25 mouse cellular contexts compared by ENCODE assay signal in genomic region chr5:45790221-45790620, GRCm38 (mm10).
DNase-seq lines count a peak whose midpoint lies in the region; ATAC-seq lines count a peak whose summit lies in the region.
"Had no signal": no experiment of that assay in that cellular context is flagged by ENCODE, and none has a peak within 500 bp of the region (broad histone marks: within the 10 kb centered on the region; RNA-seq: fewer than 3 reads in every experiment).

No protein-coding gene starts in this region.

- H3K9me3 ChIP-seq in midbrain, embryonic 11.5 days (ENCODE audit: control insufficient read depth, low read length), result no peaks in the 10 kb centered on the region
- no peaks in the 10 kb centered on the region for H3K9me3 ChIP-seq in midbrain, embryonic 15.5 days
- H3K9me3 ChIP-seq: embryonic facial prominence, embryonic 13.5 days; embryonic facial prominence, embryonic 15.5 days; forebrain, embryonic 12.5 days; G1E had no signal

- no peak overlapping the region for H3K9ac ChIP-seq in midbrain, embryonic 11.5 days (ENCODE audit: low read length)
- no peak overlapping the region for H3K9ac ChIP-seq in midbrain, embryonic 15.5 days
- H3K9ac ChIP-seq: embryonic facial prominence, embryonic 13.5 days; embryonic facial prominence, embryonic 15.5 days; forebrain, embryonic 12.5 days had no signal

- no peaks in the 10 kb centered on the region for H3K36me3 ChIP-seq in midbrain, embryonic 11.5 days (ENCODE audit: control insufficient read depth, insufficient read depth, low read length)
- H3K36me3 ChIP-seq in midbrain, embryonic 15.5 days (replicated peaks), result no peaks in the 10 kb centered on the region
- H3K36me3 ChIP-seq: embryonic facial prominence, embryonic 13.5 days; embryonic facial prominence, embryonic 15.5 days had no signal

- 96% methylated on average over 4 of the region's 4 CpGs for WGBS in midbrain, embryonic 11.5 days
- WGBS in midbrain, embryonic 15.5 days, result 94% methylated on average over 4 of the region's 4 CpGs

- H3K4me1 ChIP-seq in midbrain, embryonic 11.5 days (ENCODE audit: control insufficient read depth, insufficient read depth, low read length), result no peaks in the 10 kb centered on the region
- H3K4me1 ChIP-seq in midbrain, embryonic 15.5 days, result no peaks in the 10 kb centered on the region
- H3K4me1 ChIP-seq: embryonic facial prominence, embryonic 13.5 days; embryonic facial prominence, embryonic 15.5 days; forebrain, embryonic 10.5 days; forebrain, embryonic 12.5 days had no signal

- no peak overlapping the region for H3K27ac ChIP-seq in midbrain, embryonic 11.5 days (ENCODE audit: low read depth, low read length)
- no peak overlapping the region for H3K27ac ChIP-seq in midbrain, embryonic 15.5 days
- H3K27ac ChIP-seq: embryonic facial prominence, embryonic 13.5 days; embryonic facial prominence, embryonic 15.5 days; forebrain, embryonic 10.5 days; forebrain, embryonic 12.5 days had no signal

- DNase-seq in midbrain, embryonic 11.5 days (ENCODE audit: low spot score, missing footprints), result peak; percentile 31
- no peak for DNase-seq in thymus, postnatal 4 days
- DNase-seq: adrenal gland, adult 2 months; adrenal gland, postnatal 10 days; adrenal gland, postnatal 25 days; B cell, adult 2 months; cerebellum, adult 11 months; cerebellum, adult 18-20 months; cerebellum, adult 8-10 months; cerebellum, adult 9-11 months; cerebellum, postnatal 14 days; cerebellum, postnatal 36 days; embryo, embryonic 11 days had no signal

- no peak overlapping the region for H3K4me3 ChIP-seq in midbrain, embryonic 11.5 days (ENCODE audit: low read depth, low read length)
- H3K4me3 ChIP-seq in midbrain, embryonic 15.5 days, result no peak overlapping the region
- H3K4me3 ChIP-seq: embryonic facial prominence, embryonic 13.5 days; embryonic facial prominence, embryonic 15.5 days; erythroblast, embryonic 14.5 days; forebrain, embryonic 10.5 days; forebrain, embryonic 12.5 days had no signal

- H3K4me2 ChIP-seq in midbrain, embryonic 11.5 days, result no peak overlapping the region
- H3K4me2 ChIP-seq in midbrain, embryonic 15.5 days, result no peak overlapping the region
- H3K4me2 ChIP-seq: embryonic facial prominence, embryonic 13.5 days; embryonic facial prominence, embryonic 15.5 days; forebrain, embryonic 12.5 days had no signal

- H3K27me3 ChIP-seq in midbrain, embryonic 11.5 days (ENCODE audit: control insufficient read depth, insufficient read depth, low read length), result no peaks in the 10 kb centered on the region
- H3K27me3 ChIP-seq in midbrain, embryonic 15.5 days (replicated peaks), result no peaks in the 10 kb centered on the region
- H3K27me3 ChIP-seq: embryonic facial prominence, embryonic 13.5 days; embryonic facial prominence, embryonic 15.5 days; forebrain, embryonic 12.5 days; Patski had no signal

- ATAC-seq in midbrain, embryonic 11.5 days (ENCODE audit: low FRiP score), result no peak
- ATAC-seq in midbrain, embryonic 15.5 days (replicated peaks), result no peak
- peak; percentile 59 for ATAC-seq in activated CD4-positive, CD25-positive, alpha-beta regulatory T cell, adult 4 months
- ATAC-seq in megakaryocyte progenitor cell, adult 5-6 weeks (replicated peaks; ENCODE audit: poor library complexity), result no peak
- ATAC-seq: forebrain, embryonic 14.5 days; forebrain, embryonic 16.5 days; Patski had no signal
